Mouse (Mus musculus): Measurements from ENCODE around the gene Parp11.
A peak's percentile ranks its signal among the peaks of the same experiment; 100 is the strongest.

The Parp11 gene

GRCm38 (mm10) chr6:127448869-127449268 lies 2.2 kb downstream of the Parp11 start:
- no peak for DNase-seq

DNA sequence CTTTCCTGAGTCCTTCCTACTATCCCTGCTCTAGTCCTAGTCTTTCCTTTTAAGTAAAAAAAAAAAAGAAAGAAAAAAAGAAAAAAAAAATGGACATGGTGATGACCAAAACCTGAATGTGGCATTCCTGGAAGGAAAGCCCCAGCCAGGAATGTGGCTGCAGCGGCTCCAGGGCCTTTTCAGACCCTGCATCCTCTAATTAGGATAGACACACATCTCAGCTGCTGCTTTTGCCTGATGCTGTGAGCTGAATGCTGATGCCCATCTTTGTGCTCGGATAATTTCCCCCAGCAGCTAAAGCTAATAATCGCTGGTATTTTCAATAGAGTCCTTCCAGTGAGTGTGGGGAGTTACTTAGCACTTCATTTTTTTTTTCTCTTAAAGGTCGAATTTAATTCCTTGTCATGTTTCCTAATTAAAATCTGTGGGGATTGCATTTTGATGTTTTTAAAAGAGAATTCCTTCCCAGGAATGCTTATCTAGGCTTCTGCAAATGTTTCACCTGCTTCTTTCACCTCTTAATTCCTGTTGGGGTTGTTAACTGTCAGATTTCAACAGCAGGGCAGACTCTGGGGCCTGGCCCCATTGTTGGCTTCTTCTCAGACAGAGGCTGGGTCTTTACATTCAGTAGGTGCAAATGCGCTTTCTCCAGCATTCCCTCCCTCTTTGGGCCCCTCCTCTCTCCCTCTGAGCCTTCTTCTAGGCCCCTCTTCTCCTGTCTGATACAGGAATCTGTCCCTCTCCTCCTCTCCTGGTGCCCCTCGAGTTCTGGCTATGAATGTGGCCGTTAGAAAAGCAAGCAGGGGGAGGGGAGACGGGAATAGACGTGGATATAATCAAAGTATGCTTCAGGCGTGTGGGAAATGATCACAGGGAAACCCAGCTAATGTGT lies 3.1 kb downstream of the Parp11 start:
- no peak for DNase-seq

DNA sequence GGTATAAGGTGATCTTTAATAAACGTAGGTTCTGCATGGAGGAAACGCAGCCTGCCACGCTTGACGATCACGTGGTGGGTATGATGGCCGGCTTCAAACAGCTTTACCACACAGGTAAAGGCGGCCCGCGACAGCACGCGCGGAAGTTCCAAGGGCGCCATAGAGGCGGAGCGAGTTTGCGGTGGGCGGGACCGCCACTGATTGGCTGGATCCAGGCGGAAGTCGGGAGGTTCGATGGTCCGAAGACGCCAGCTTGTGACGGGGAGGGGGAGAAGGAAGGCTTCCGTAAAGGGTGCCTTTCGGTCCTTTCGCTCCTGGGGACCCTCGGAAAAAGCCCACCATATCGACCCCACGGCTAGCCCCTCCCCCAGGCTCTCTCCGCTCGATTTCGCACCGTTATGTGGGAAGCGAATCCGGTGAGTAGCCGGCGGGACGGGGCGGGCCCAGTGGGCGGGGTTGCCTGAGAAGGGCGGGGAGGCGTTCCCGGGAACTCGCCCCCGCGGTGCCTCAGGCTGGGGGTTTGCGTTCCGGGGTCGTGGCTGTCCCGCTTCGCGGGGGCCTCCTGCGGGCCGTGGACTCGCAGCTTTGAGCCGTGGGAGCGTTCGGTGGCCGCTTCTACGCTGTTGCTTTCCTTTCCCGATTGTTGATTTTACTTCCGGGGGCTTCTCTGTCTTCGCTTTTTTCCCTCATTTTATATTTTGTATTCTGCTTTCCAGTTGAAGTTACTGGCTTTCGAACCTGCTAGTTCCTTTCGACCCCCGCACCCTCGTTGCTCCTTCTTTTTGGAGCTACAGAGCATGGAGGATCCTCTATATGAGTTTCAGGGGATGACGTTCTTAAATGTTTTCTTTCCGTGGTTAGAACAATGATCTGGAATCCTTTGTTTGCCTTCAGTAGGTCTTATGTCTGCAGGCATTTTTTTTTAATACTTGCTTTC lies 7.0 kb downstream of the Parp11 start:
- DNase-seq = peak; percentile 96

GRCm38 (mm10) chr6:127454344-127454707 lies 7.7 kb downstream of the Parp11 start:
- DNase-seq = no peak

DNA sequence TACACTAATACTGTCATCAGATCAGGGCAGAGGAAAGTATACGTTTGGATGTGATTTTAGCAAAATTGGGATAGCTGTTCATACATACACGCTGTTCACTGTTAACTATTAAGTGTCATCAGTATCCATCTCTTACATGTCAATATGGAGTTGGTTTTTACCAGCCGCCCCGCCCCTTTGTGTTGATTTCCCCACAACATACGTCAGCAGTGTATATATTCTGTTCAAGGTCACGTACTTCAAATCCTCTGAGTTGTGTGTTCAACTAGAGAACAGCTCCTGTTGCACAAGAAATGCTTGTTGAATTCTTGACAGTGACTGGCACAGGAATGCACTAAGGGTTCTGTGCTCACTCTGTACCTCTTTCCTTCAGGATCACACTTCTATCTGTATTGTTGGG lies 8.2 kb downstream of the Parp11 start:
- no peak for DNase-seq

DNA sequence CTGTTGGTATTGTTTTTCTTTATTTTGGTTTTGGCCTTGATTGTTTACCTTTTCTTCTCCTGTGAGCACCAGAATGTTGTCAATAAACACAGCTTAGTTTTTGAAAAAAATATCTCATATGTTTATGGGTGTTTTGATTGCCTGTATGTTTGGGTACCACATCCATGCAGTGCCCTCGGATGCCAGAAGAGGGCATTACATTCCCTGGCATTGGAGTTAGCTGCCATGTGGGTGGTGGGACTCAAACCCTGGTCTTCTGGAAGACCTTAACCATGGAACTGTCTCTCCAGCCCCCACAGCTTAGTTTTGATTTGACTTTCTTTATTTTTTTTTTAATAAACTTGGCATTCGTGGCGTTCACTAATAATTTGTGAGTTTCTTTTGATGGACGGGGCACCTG lies 8.8 kb downstream of the Parp11 start:
- peak in 1 of 2 experiments; percentile 31 for DNase-seq

GRCm38 (mm10) chr6:127456769-127457168 lies 10.1 kb downstream of the Parp11 start:
- no peak for DNase-seq

GRCm38 (mm10) chr6:127459776-127460175 lies 13.1 kb downstream of the Parp11 start:
- DNase-seq = no peak

- peak in 1 of 2 experiments; percentile 14 for DNase-seq
Measured at GRCm38 (mm10) chr6:127461491-127461890, 14.9 kb downstream of the Parp11 start.

GRCm38 (mm10) chr6:127462251-127462650 lies 15.6 kb downstream of the Parp11 start:
- no peak for DNase-seq

- no peak for DNase-seq
Measured at GRCm38 (mm10) chr6:127463273-127464001, 16.8 kb downstream of the Parp11 start.

DNA sequence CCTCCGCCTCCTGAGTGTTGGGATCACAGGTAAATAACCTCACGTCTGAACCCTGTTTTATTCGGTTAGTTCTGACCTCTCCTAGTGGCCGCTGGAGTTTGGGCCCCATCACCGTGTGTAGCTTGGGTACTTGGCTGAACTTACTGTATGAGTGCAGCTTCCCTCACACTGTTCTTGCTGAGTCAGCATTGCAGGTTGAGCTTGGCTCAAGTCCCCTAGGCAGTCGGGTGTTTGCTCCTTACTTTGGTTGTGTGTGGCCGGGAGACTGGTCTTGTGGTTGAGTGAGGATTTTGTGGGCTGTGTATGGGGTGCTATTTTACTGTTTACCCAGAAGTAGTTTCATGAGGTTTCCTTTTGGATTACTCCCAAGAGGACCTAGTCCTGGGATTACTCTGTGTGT lies 17.9 kb downstream of the Parp11 start:
- DNase-seq = no peak

DNA sequence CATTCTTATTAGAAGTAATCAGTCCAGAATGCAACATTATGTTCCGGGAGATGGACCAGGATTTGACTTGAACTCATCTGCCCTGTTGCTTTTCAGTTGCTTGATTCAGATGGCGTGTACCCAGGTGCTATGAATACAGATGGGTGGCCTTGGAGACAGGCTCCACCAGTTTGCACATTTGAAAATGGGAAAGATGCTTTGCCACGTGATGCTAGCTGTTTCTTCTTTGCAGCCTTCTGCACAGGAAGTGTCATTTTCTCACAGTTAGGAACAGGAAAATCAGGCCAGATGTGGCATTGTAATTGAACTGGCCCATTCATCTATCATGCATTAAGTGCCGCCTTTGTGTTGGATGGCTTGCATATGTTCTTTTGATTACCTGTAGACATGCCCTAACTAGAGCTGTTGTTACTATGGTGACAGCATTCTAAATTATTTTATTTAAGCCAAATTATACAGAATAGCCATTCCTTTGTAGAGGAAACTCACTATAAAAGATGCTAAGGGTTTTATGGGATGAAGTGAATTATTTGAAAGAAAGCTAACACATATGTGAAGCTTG lies 20.2 kb downstream of the Parp11 start:
- no peak for DNase-seq

GRCm38 (mm10) chr6:127472078-127472477 lies 25.4 kb downstream of the Parp11 start:
- no peak for DNase-seq

GRCm38 (mm10) chr6:127473961-127474360 lies 27.3 kb downstream of the Parp11 start:
- no peak for DNase-seq

DNA sequence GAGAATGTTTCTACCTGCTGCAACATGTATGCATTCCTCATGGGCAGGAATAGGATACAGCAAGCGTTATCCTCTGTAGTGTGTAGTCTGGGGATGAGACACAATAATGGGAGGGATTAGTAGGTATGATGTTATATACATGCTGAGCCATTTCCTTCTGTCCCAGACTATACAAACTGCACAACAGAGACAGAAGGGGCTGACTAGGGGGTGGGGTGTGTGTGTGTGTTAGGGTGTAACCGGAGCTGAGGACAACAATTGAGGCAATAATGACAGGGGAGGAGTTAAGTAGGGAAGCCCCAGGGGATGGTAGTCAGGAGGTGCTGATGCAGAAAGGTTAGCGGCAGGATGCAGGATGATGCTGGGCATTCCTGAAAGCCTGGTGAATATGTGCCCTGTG lies 28.6 kb downstream of the Parp11 start:
- DNase-seq = no peak

DNA sequence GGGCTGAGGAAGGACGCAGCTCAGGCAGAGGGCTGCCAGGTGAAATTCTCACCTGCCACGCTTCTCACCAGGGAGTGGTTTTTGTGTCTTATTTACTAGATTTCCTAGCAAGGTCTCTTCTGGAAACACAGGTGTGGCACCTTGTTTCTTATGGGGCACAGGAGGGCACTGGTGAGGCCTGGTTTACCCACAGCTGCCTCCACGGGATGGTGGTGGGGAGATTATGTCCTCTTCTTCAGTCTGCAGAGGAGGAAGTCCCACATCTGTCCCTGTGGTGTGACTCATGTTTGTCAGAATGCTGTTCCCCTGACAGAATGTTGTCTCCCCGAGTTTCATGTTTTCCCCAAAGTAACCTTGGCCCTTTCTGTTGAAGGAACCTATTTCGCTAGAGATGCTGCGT lies 44.4 kb downstream of the Parp11 start:
- DNase-seq = no peak

GRCm38 (mm10) chr6:127492561-127492960 lies 45.9 kb downstream of the Parp11 start:
- DNase-seq = no peak

GRCm38 (mm10) chr6:127493750-127494149 lies 47.1 kb downstream of the Parp11 start:
- DNase-seq = peak in 1 of 2 experiments; percentile 19

- no peak for DNase-seq
Measured at GRCm38 (mm10) chr6:127494357-127494756, 47.7 kb downstream of the Parp11 start.

GRCm38 (mm10) chr6:127495251-127495650 lies 48.6 kb downstream of the Parp11 start:
- no peak for DNase-seq

DNA sequence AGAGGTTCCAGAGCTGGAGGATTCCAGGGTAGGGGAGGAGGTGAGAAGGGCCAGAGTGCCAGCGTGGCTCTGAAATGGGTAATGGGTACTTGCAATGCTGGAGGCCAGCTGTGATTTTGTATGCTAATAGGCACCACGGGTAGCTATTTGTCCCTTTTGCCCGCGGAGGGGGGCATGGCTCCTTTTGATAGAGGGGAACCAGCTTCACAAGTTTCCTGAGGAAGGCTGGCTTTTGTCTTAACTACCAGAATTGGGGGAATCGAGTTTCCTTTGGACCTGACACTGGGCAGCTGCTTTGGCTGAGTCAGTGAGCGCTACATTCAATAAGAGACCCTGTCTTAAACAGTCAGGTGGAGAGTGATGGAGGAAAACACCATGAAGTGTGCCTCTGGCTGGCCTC lies 49.2 kb downstream of the Parp11 start:
- peak; percentile 14 to 16 for DNase-seq
